Mouse (Mus musculus) lung, postnatal 0 days (tissue): ENCODE data around the gene Gabbr2. TPM values are rescaled to one million over a fixed set of nuclear protein-coding genes. Genes with fewer than 3 reads are reported as not detected.

Experiments
- ATAC-seq: fragments of 200-750 bp; cut with Nextera tagmentation; 2 replicates; pipeline ENCODE4 v1.8.0; 2017; ENCODE audit warnings: moderate library complexity
- DNase-seq: peaks from one replicate; pipeline ENCODE4 v3.0.0-alpha.2; 2016; ENCODE audit warnings: low spot score
- H3K27ac ChIP-seq: fragments of 300-500 bp; sonication (generic); 2 replicates; pipeline ENCODE4 v1.5.1; 2014; ENCODE audit warnings: antibody characterized with exemption, mild to moderate bottlenecking, low read length, mixed read lengths
- H3K27me3 ChIP-seq: fragments of 300-500 bp; sonication (generic); replicated peaks from 2 replicates; pipeline ENCODE4 v1.6.1; 2014; ENCODE audit warnings: low read length, mixed read lengths; ENCODE audit not compliant: insufficient read depth
- H3K36me3 ChIP-seq: fragments of 300-500 bp; sonication (generic); 2 replicates; pipeline ENCODE4 v1.6.1; 2014; ENCODE audit warnings: low read length, mixed read lengths; ENCODE audit not compliant: insufficient read depth
- H3K4me1 ChIP-seq: fragments of 300-500 bp; sonication (generic); 2 replicates; pipeline ENCODE4 v1.6.1; 2014; ENCODE audit warnings: antibody characterized with exemption, low read depth, low read length, mixed read lengths; ENCODE audit not compliant: insufficient read depth
- H3K4me2 ChIP-seq: fragments of 300-500 bp; sonication (generic); replicated peaks from 2 replicates; pipeline ENCODE4 v1.6.1; 2014; ENCODE audit warnings: low read depth, mild to moderate bottlenecking, low read length, moderate library complexity, mixed read lengths
- H3K4me3 ChIP-seq: fragments of 300-500 bp; sonication (generic); 2 replicates; pipeline ENCODE4 v1.5.1; 2014; ENCODE audit warnings: low read depth, low read length
- H3K9ac ChIP-seq: fragments of 300-500 bp; sonication (generic); replicated peaks from 2 replicates; pipeline ENCODE4 v1.6.1; 2014; ENCODE audit warnings: low read depth, mild to moderate bottlenecking
- H3K9me3 ChIP-seq: fragments of 300-500 bp; sonication (generic); 2 replicates; pipeline ENCODE4 v1.6.1; 2016; ENCODE audit warnings: low read length, mixed read lengths
- CTCF ChIP-seq: IDR thresholded peaks from 2 replicates; pipeline ENCODE4 v1.5.1; 2016; ENCODE audit warnings: antibody characterized with exemption, mild to moderate bottlenecking
- EP300 ChIP-seq: IDR thresholded peaks from 2 replicates; pipeline ENCODE4 v1.6.1; 2016; ENCODE audit warnings: antibody characterized with exemption, mild to moderate bottlenecking, control low read depth
- WGBS: fragments of 180-500 bp; shearing (Covaris S2); extraction: QIAGEN DNeasy Blood & Tissue Kit; methylation state at CpG from one replicate; pipeline ENCODE4 v1.1.7; 2014; 5-methylcytosine and 5-hydroxymethylcytosine counted together
- polyA plus RNA-seq: library from polyadenylated mRNA; unstranded; fragments of >200 nt; fragmentation: Nextera tagmentation; extraction: Ambion mirVana; gene quantifications from 2 replicates; pipeline ENCODE4 v1.2.1, GENCODE M21; 2015

The Gabbr2 gene
- polyA plus RNA-seq, 1 experiment from 2014 or later, result not detected

- 86% methylated on average over 10 of the region's 10 CpGs for WGBS
- Histone ChIP-seq H3K4me2 (no peak overlapping the region), H3K27me3 (no peaks in the 10 kb centered on the region)
Observed at GRCm38 (mm10) chr4:46703146-46703545, 288.5 kb downstream of the Gabbr2 start.

GRCm38 (mm10) chr4:46700223-46700651, 291.4 kb downstream of the Gabbr2 start:
- Histone ChIP-seq H3K4me1 (no peaks in the 10 kb centered on the region), H3K36me3 (no peaks in the 10 kb centered on the region), H3K9me3 (no peaks in the 10 kb centered on the region), H3K9ac (no peak overlapping the region), H3K27ac (no peak overlapping the region), H3K27me3 (no peaks in the 10 kb centered on the region), H3K4me2 (no peak overlapping the region), H3K4me3 (no peak overlapping the region)
- WGBS, result 62% methylated on average over 10 of the region's 10 CpGs
- DNase-seq, result no peak
- TF ChIP-seq EP300, result no peak
- TF ChIP-seq CTCF, result no peak
- ATAC-seq, result no peak

More at GRCm38 (mm10) chr4:46703146-46703545, 288.5 kb downstream of the Gabbr2 start:
- Histone ChIP-seq H3K9ac (no peak overlapping the region), H3K36me3 (no peaks in the 10 kb centered on the region), H3K4me3 (no peak overlapping the region), H3K9me3 (no peaks in the 10 kb centered on the region), H3K4me1 (no peaks in the 10 kb centered on the region), H3K27ac (no peak overlapping the region)
- TF ChIP-seq CTCF, result no peak
- TF ChIP-seq EP300, result no peak
- DNase-seq, result no peak
- ATAC-seq, result no peak

- H3K9ac ChIP-seq, result no peak overlapping the region
- no peak overlapping the region for H3K4me3 ChIP-seq
- no peak for TF ChIP-seq EP300
- TF ChIP-seq CTCF, result no peak
- no peaks in the 10 kb centered on the region for H3K4me1 ChIP-seq
- no peaks in the 10 kb centered on the region for H3K27me3 ChIP-seq
- no peak for DNase-seq
- ATAC-seq, result no peak
- no peak overlapping the region for H3K4me2 ChIP-seq
- no peaks in the 10 kb centered on the region for H3K9me3 ChIP-seq
- H3K36me3 ChIP-seq, result no peaks in the 10 kb centered on the region
- WGBS, result 56% methylated on average over 6 of the region's 6 CpGs
- no peak overlapping the region for H3K27ac ChIP-seq
Observed at GRCm38 (mm10) chr4:46696467-46696866, 295.2 kb downstream of the Gabbr2 start.

GRCm38 (mm10) chr4:46690565-46690964, 301.1 kb downstream of the Gabbr2 start:
- Histone ChIP-seq H3K36me3 (no peaks in the 10 kb centered on the region), H3K9ac (no peak overlapping the region), H3K27me3 (no peaks in the 10 kb centered on the region), H3K4me2 (no peak overlapping the region), H3K27ac (no peak overlapping the region), H3K4me1 (no peaks in the 10 kb centered on the region), H3K9me3 (no peaks in the 10 kb centered on the region), H3K4me3 (no peak overlapping the region)
- no peak for DNase-seq
- WGBS, result 76% methylated on average over 8 of the region's 8 CpGs
- no peak for ATAC-seq
- TF ChIP-seq EP300 (no peak), CTCF (no peak)

GRCm38 (mm10) chr4:46690023-46690420, 301.7 kb downstream of the Gabbr2 start:
- H3K9me3 ChIP-seq, result no peaks in the 10 kb centered on the region
- DNase-seq (no peak), ATAC-seq (no peak)
- H3K4me2 ChIP-seq, result no peak overlapping the region
- TF ChIP-seq CTCF, result no peak
- no peak overlapping the region for H3K9ac ChIP-seq
- H3K4me1 ChIP-seq, result no peaks in the 10 kb centered on the region
- WGBS, result 79% methylated on average over 8 of the region's 8 CpGs
- H3K27me3 ChIP-seq, result no peaks in the 10 kb centered on the region
- H3K36me3 ChIP-seq, result no peaks in the 10 kb centered on the region
- no peak overlapping the region for H3K4me3 ChIP-seq
- no peak overlapping the region for H3K27ac ChIP-seq

GRCm38 (mm10) chr4:46689397-46690022, 302.2 kb downstream of the Gabbr2 start:
- H3K4me2 ChIP-seq, result no peak overlapping the region
- no peaks in the 10 kb centered on the region for H3K9me3 ChIP-seq
- no peaks in the 10 kb centered on the region for H3K4me1 ChIP-seq
- TF ChIP-seq CTCF (peak; percentile 98), EP300 (no peak)
- no peaks in the 10 kb centered on the region for H3K27me3 ChIP-seq
- H3K9ac ChIP-seq, result no peak overlapping the region
- H3K4me3 ChIP-seq, result no peak overlapping the region
- no peaks in the 10 kb centered on the region for H3K36me3 ChIP-seq
- no peak overlapping the region for H3K27ac ChIP-seq
- DNase-seq (peak; percentile 74), ATAC-seq (peak; percentile 44)
- 46% methylated on average over 15 of the region's 15 CpGs for WGBS
